Comparison of ENCODE assay signal across 20 mouse cellular contexts in genomic region chr2:70672476-70672875, GRCm38 (mm10). TPM values are rescaled to one million over a fixed set of nuclear protein-coding genes. Genes with fewer than 3 reads are reported as not detected.
A peak's percentile ranks its signal among the peaks of the same experiment; 100 is the strongest.
DNase-seq lines count a peak whose midpoint lies in the region; TF ChIP-seq lines count a peak whose summit lies in the region.
"Had no signal": no experiment of that assay in that cellular context is flagged by ENCODE, and none has a peak within 500 bp of the region (broad histone marks: within the 10 kb centered on the region; RNA-seq: fewer than 3 reads in every experiment).

No protein-coding gene starts in this region.

- no peak for DNase-seq in layer of hippocampus, adult 2 months (ENCODE audit: low spot score in 2 of 2)
- no peak for DNase-seq in layer of hippocampus, adult 8-10 months (ENCODE audit: low spot score in 2 of 2)
- peak; percentile 71 for DNase-seq in brain, adult 2 months (ENCODE audit: low read depth, low spot score)
- DNase-seq in telencephalon, adult 2 months (ENCODE audit: low read depth, low spot score), result peak; percentile 47
- DNase-seq in urinary bladder, adult 2 months (ENCODE audit: low spot score), result no peak
- DNase-seq: adrenal gland, adult 2 months; adrenal gland, postnatal 10 days; adrenal gland, postnatal 25 days; cerebellum, adult 11-12 months; cerebellum, adult 2 months; cerebellum, adult 9-10 months; cerebellum, postnatal 10 days; cerebellum, postnatal 36 days; embryo, embryonic 11 days had no signal

- no peak overlapping the region for H3K4me3 ChIP-seq in layer of hippocampus, adult 2 months
- H3K4me3 ChIP-seq: embryonic facial prominence, embryonic 13.5 days; embryonic facial prominence, embryonic 15.5 days; erythroblast, embryonic 14.5 days; forebrain, embryonic 10.5 days; forebrain, embryonic 12.5 days had no signal

- TF ChIP-seq CTCF in layer of hippocampus, adult 2 months (conservative IDR thresholded peaks at IDR 0.05), result no peak

- peak overlapping the region; percentile 33 for H3K27ac ChIP-seq in layer of hippocampus, adult 2 months
- H3K27ac ChIP-seq: embryonic facial prominence, embryonic 13.5 days; embryonic facial prominence, embryonic 15.5 days; forebrain, embryonic 10.5 days; forebrain, embryonic 12.5 days had no signal

RNA-seq across cellular contexts. Expression of gene Gm26558, which starts 10.6 kb away (rescaled TPM):
- total RNA-seq in layer of hippocampus, adult 2 months (2021), result not detected
- 1 to 10 TPM in 1 of 4 experiments, not detected in 3; 1.0 TPM for total RNA-seq in layer of hippocampus, adult 8-10 months (2022)
- 0.28 and 0.61 TPM in 2 replicates for polyA plus RNA-seq in urinary bladder, adult 2 months (2012; rRNA removed)
- total RNA-seq: adrenal gland, adult 2 months; common myeloid progenitor, adult 5-6 weeks had no signal
- polyA plus RNA-seq: erythroblast, embryonic 14.5 days had no signal

RNA-seq across cellular contexts. Expression of gene Gorasp2, which starts 11.1 kb away (rescaled TPM):
- total RNA-seq in layer of hippocampus, adult 2 months (2021), result 100 to 1,000 TPM; 105 to 108 TPM
- total RNA-seq in layer of hippocampus, adult 8-10 months (2022), result 100 to 1,000 TPM in 3 of 4 experiments, 10 to 100 TPM in 1; 97.9 to 104 (median 103) TPM
- polyA plus RNA-seq in urinary bladder, adult 2 months (2012; rRNA removed), result 87.2 and 87.6 TPM in 2 replicates

Comparison
In these comparisons a context has a peak if more than half of its experiments do, and no peak if none do; other contexts are left out.
1. DNase-seq: peak in brain, adult 2 months (single experiment) and telencephalon, adult 2 months (single experiment); none in layer of hippocampus, adult 2 months (0 of 2), layer of hippocampus, adult 8-10 months (0 of 2) and urinary bladder, adult 2 months (single experiment).